Mouse (Mus musculus): Measurements from ENCODE around the gene Itpk1.

GRCm38 (mm10) chr12:102714116-102714515 is 9.4 kb upstream of the Itpk1 start:
- TF ChIP-seq CTCF (IDR thresholded peaks at IDR 0.05) (no peak), EP300 (IDR thresholded peaks at IDR 0.05) (no peak)
